Mouse (Mus musculus): ENCODE data around the gene Rpp21. TPM values are rescaled to one million over a fixed set of nuclear protein-coding genes. Genes with fewer than 3 reads are reported as not detected.
A peak's percentile ranks its signal among the peaks of the same experiment; 100 is the strongest.

The Rpp21 gene
- polyA plus RNA-seq, 1 experiment from 2014 or later: 104 TPM

- Histone ChIP-seq H3K36me3 (no peaks in the 10 kb centered on the region), H3K27me3 (peaks cover 26% of the 10 kb centered on the region), H3K9me3 (no peaks in the 10 kb centered on the region), H3K4me1 (no peaks in the 10 kb centered on the region), H3K4me3 (no peak overlapping the region), H3K27ac (no peak overlapping the region), H3K4me2 (no peak overlapping the region), H3K9ac (no peak overlapping the region)
- ATAC-seq (ENCODE audit: insufficient number of reproducible peaks, low FRiP score, low TSS enrichment, low read depth): no peak
- 10% methylated on average over 8 of the region's 8 CpGs for WGBS
Measured at GRCm38 (mm10) chr17:36226921-36227320, 30.9 kb downstream of the Rpp21 start.

DNA sequence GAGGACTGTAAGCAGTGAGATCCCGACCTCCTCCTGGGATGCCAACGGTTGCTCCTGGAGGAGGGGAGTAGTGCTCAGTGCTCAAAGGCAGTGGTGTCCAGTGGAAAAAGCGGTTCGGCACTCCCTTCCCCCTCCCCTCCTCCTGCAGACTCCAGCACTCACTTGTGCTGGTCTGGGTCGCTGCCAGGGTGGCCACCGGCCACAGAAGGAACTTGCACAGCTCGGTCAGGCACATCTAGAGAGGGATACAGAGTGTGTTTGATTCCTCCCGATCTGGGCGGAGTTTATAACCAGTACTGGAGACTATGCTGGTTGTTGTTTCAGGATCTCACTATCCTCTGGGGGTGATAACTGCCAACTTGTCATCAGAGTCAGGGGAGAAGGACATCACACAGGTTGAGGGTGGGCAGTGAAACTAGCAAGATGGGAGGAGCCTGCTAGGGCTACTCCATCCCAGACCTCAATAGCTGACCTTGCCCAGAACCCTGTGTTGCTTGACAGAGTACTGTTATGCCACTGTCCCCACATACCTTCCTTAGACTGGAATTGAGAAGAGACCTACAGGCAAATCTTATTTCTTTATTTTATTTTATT, 32.5 kb downstream of the Rpp21 start:
- Histone ChIP-seq H3K27ac (no peak overlapping the region), H3K4me3 (no peak overlapping the region), H3K9me3 (no peaks in the 10 kb centered on the region), H3K4me1 (no peaks in the 10 kb centered on the region), H3K27me3 (peaks cover 39% of the 10 kb centered on the region), H3K4me2 (no peak overlapping the region), H3K9ac (no peak overlapping the region), H3K36me3 (no peaks in the 10 kb centered on the region)
- 13% methylated on average over 9 of the region's 9 CpGs for WGBS
- ATAC-seq (ENCODE audit: insufficient number of reproducible peaks, low FRiP score, low TSS enrichment, low read depth): peak; percentile 44; the same call in 1 of the 2 replicates

DNA sequence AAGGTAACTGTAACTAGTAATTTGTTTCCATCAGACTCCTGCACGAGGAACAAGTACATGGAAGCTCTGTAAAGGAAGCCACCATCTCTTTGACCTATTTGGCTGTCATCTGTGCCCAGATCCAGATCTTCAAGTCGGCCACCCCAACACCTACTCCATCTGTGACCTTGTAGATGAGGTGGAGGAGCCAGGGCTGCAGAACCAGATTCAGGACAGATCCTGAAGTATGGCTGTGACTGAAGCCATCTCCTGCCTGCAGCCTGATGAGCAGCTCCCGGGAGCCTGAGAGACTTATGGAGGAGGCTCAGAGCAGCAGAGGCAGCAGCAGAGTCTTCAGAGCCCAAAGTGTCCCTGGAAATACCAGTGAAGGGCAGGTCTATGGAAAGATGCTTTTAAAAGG, 33.4 kb downstream of the Rpp21 start:
- ATAC-seq (ENCODE audit: insufficient number of reproducible peaks, low FRiP score, low TSS enrichment, low read depth): no peak
- Histone ChIP-seq H3K36me3 (no peaks in the 10 kb centered on the region), H3K9ac (no peak overlapping the region), H3K4me3 (no peak overlapping the region), H3K27ac (no peak overlapping the region), H3K4me2 (no peak overlapping the region), H3K27me3 (peaks cover 46% of the 10 kb centered on the region), H3K9me3 (no peaks in the 10 kb centered on the region), H3K4me1 (no peaks in the 10 kb centered on the region)
- 51% methylated on average over 3 of the region's 3 CpGs for WGBS

- H3K36me3 ChIP-seq: no peaks in the 10 kb centered on the region
- H3K4me3 ChIP-seq: no peak overlapping the region
- no peaks in the 10 kb centered on the region for H3K9me3 ChIP-seq
- H3K27me3 ChIP-seq: peaks cover 76% of the 10 kb centered on the region
- H3K4me2 ChIP-seq: no peak overlapping the region
- no peak for ATAC-seq (ENCODE audit: insufficient number of reproducible peaks, low FRiP score, low TSS enrichment, low read depth)
- WGBS: 45% methylated on average over 5 of the region's 5 CpGs
- H3K9ac ChIP-seq: no peak overlapping the region
- H3K27ac ChIP-seq: no peak overlapping the region
- no peaks in the 10 kb centered on the region for H3K4me1 ChIP-seq
Measured at GRCm38 (mm10) chr17:36218594-36219155, 39.2 kb downstream of the Rpp21 start.

DNA sequence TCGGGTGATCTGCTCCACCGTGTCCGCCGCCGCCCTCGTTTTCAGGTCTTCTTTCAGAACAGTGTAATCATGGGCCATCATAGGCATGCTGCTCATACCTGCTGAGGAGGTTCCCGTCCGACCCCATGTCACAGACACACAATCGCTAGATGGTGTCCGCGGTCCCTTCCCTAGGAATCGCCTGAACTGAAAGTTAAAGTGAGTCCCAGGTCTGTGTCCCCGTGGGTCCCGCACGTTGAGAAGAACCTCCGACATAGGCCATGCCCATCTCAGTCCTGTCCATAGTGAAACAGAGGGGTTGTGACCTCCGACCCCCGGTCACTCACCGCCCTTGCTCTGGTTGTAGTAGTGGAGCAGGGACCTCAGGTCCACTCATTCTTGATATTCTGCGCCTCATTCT, 42.3 kb downstream of the Rpp21 start:
- Histone ChIP-seq H3K27me3 (peaks cover 82% of the 10 kb centered on the region), H3K9me3 (no peaks in the 10 kb centered on the region), H3K27ac (no peak overlapping the region), H3K9ac (no peak overlapping the region), H3K4me2 (no peak overlapping the region), H3K36me3 (no peaks in the 10 kb centered on the region), H3K4me3 (no peak overlapping the region), H3K4me1 (no peaks in the 10 kb centered on the region)
- 4% methylated on average over 20 of the region's 20 CpGs for WGBS
- ATAC-seq (ENCODE audit: insufficient number of reproducible peaks, low FRiP score, low TSS enrichment, low read depth): no peak

- no peaks in the 10 kb centered on the region for H3K9me3 ChIP-seq
- H3K9ac ChIP-seq: no peak overlapping the region
- peaks cover 11% of the 10 kb centered on the region for H3K4me1 ChIP-seq
- no peak overlapping the region for H3K4me3 ChIP-seq
- H3K36me3 ChIP-seq: no peaks in the 10 kb centered on the region
- no peak overlapping the region for H3K27ac ChIP-seq
- H3K27me3 ChIP-seq: peaks cover 78% of the 10 kb centered on the region
- no peak for ATAC-seq (ENCODE audit: insufficient number of reproducible peaks, low FRiP score, low TSS enrichment, low read depth)
- no peak overlapping the region for H3K4me2 ChIP-seq
Measured at GRCm38 (mm10) chr17:36206846-36207245, 51.0 kb downstream of the Rpp21 start.

DNA sequence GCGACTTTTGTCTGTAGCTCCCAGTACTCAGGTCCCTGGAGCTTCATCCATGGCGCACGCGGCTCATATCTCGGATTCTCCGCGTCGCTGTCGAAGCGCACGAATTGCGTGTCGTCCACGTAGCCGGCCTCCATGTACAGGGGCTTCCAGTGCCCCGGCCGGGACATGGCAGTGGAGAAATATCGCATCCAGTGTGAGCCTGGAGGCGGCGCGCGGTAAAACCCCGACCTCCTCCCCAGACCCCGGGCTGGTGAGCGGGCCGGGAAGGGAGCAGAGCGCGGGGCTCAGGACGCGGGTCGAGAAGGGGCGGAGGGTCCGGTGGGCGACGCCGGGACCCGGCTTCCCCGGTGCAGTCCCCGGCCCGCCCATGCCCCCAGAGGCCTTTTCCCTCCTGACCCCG, 52.0 kb downstream of the Rpp21 start:
- Histone ChIP-seq H3K27me3 (peaks cover 75% of the 10 kb centered on the region), H3K4me2 (peak overlapping the region; percentile 52), H3K9me3 (no peaks in the 10 kb centered on the region), H3K9ac (peak overlapping the region; percentile 20; the same call in 1 of the 2 replicates), H3K36me3 (no peaks in the 10 kb centered on the region), H3K4me1 (peaks cover 11% of the 10 kb centered on the region), H3K27ac (no peak overlapping the region), H3K4me3 (peak overlapping the region; percentile 36)
- no peak for ATAC-seq (ENCODE audit: insufficient number of reproducible peaks, low FRiP score, low TSS enrichment, low read depth)
- WGBS: under 1% methylated on average over 39 of the region's 41 CpGs

Other genes with a start within 250 kb of the Rpp21 start
- 2.8 and 2.9 TPM in 2 replicates for gene H2-T24, start 237.5 kb downstream of the Rpp21 start, polyA plus RNA-seq (2015; fragmentation: Nextera tagmentation; extraction: Ambion mirVana)
- gene H2-T23, start 225.2 kb downstream of the Rpp21 start, polyA plus RNA-seq (2015; fragmentation: Nextera tagmentation; extraction: Ambion mirVana): 19.2 and 20.4 TPM in 2 replicates
- 29.0 and 32.3 TPM in 2 replicates for gene H2-T22, start 215.3 kb downstream of the Rpp21 start, polyA plus RNA-seq (2015; fragmentation: Nextera tagmentation; extraction: Ambion mirVana)
- gene Gm6034, start 215.1 kb downstream of the Rpp21 start, polyA plus RNA-seq (2015; fragmentation: Nextera tagmentation; extraction: Ambion mirVana): not detected in 2 replicates
- not detected in 2 replicates for gene Gm11127, start 199.7 kb downstream of the Rpp21 start, polyA plus RNA-seq (2015; fragmentation: Nextera tagmentation; extraction: Ambion mirVana)
- gene Gm19684, start 136.4 kb downstream of the Rpp21 start, polyA plus RNA-seq (2015; fragmentation: Nextera tagmentation; extraction: Ambion mirVana): not detected in 2 replicates
- gene Gm7030, start 128.6 kb downstream of the Rpp21 start, polyA plus RNA-seq (2015; fragmentation: Nextera tagmentation; extraction: Ambion mirVana): not detected in 2 replicates
- not detected in 2 replicates for gene Gm8909, start 89.5 kb downstream of the Rpp21 start, polyA plus RNA-seq (2015; fragmentation: Nextera tagmentation; extraction: Ambion mirVana)
- gene H2-T3, start 67.8 kb downstream of the Rpp21 start, polyA plus RNA-seq (2015; fragmentation: Nextera tagmentation; extraction: Ambion mirVana): not detected in 2 replicates
- 16.7 and 17.5 TPM in 2 replicates for gene Trim39, start 14.2 kb upstream of the Rpp21 start, polyA plus RNA-seq (2015; fragmentation: Nextera tagmentation; extraction: Ambion mirVana)
- not detected in 2 replicates for gene H2-M10.2, start 28.4 kb upstream of the Rpp21 start, polyA plus RNA-seq (2015; fragmentation: Nextera tagmentation; extraction: Ambion mirVana)
- gene H2-M10.1, start 68.1 kb upstream of the Rpp21 start, polyA plus RNA-seq (2015; fragmentation: Nextera tagmentation; extraction: Ambion mirVana): not detected in 2 replicates
- gene H2-M10.3, start 110.3 kb upstream of the Rpp21 start, polyA plus RNA-seq (2015; fragmentation: Nextera tagmentation; extraction: Ambion mirVana): not detected in 2 replicates
- gene H2-M10.4, start 204.3 kb upstream of the Rpp21 start, polyA plus RNA-seq (2015; fragmentation: Nextera tagmentation; extraction: Ambion mirVana): not detected in 2 replicates